Mouse (Mus musculus) frontal cortex, adult 2 months (tissue): Measurements from ENCODE around the gene Lypd6. TPM values are rescaled to one million over a fixed set of nuclear protein-coding genes. Genes with fewer than 3 reads are reported as not detected.

Experiments
- DNase-seq, 2 experiments: peaks; one replicate each; pipeline ENCODE4 v3.0.0; 2022; ENCODE audit warnings: low spot score in 1 of 2; ENCODE audit errors: extremely low spot score in 1 of 2
- polyA plus RNA-seq: library from polyadenylated mRNA; depleted of rRNA; stranded (reverse); fragments of >200 nt; gene quantifications from 2 replicates; pipeline ENCODE4 v1.2.3, GENCODE M21; 2012

The Lypd6 gene
- polyA plus RNA-seq, 1 experiment, result 14.7 TPM

GRCm38 (mm10) chr2:50105992-50106391 is 39.8 kb downstream of the Lypd6 start:
- no peak for DNase-seq

GRCm38 (mm10) chr2:50106879-50107278 is 40.6 kb downstream of the Lypd6 start:
- no peak for DNase-seq

DNA sequence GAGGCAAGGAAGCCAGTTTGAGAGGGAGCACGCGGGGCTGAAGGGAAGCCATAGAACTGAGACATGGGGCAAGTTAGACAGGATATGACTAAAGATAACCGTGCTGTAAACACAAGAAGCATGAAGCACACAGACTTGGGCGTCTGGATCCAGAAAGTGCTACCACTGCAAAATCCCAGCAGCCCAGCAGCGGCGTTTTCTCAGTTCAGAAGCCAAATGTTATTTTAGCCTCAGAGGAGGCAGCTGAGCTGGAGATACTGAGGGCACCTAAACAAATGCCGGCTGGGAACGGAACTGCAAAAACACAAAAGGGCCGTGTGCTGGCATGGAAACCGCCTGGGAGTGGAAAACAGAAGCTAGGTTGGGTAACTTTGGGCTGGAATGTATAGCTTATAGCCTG is 43.9 kb downstream of the Lypd6 start:
- peak; percentile 13 to 30 for DNase-seq

DNA sequence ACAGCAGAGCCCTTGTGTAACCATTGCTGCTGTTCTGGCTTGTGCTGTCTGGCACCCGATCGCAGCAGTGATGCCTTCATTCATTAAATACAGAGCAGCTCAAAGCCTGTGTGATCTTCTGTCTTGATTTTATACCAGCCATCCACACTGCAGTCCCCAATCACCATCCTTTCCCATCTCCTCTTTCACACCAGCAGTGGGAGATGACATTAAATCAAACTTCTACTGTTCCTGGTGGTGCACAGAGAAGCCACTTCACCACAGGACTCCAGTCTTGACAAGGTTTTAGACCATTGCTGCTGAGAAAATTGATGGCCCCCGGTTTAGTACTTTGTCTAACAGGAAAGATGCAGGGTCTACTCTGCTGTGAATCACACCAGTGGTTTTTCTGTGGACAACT is 44.9 kb downstream of the Lypd6 start:
- DNase-seq, result no peak

DNA sequence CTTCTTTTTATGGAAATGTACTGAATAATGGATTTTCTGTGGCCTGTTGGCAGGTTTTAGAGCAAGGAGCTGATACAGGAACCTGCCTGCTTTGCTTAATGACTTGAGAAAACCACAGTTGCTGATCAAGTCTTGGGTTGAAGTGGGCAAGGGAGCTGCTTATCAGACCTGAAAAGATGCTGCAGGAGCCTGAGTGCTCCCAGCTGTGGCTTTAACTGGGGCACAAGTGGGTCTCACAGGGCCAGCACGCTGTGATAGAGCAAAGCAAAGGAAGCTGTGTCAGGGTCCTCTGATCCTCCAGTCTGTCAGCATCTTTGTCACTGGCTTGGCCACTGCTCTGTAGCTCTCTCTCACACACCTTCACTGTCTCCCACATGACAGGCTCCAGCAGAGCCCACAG is 45.4 kb downstream of the Lypd6 start:
- DNase-seq, result no peak

DNA sequence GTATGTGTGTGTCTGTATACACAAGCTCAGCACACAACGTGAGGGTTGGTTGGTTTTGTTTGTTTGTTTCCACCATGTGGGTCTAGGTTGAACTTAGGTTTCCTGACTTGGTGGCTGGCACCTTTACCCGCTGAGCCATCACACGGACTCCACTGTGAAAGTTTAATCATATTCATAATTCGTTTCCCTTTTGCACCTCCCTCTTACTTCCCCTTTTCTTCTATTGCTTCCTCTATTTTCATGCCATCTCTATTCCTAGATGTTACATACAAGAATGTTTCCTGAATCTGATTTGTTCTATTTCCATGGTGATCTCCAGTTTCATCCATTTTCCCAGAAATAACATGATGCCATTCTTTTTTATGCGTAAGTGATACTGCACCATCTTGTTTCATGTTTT is 46.2 kb downstream of the Lypd6 start:
- DNase-seq, result no peak

GRCm38 (mm10) chr2:50119101-50119500 is 52.9 kb downstream of the Lypd6 start:
- DNase-seq, result no peak

DNA sequence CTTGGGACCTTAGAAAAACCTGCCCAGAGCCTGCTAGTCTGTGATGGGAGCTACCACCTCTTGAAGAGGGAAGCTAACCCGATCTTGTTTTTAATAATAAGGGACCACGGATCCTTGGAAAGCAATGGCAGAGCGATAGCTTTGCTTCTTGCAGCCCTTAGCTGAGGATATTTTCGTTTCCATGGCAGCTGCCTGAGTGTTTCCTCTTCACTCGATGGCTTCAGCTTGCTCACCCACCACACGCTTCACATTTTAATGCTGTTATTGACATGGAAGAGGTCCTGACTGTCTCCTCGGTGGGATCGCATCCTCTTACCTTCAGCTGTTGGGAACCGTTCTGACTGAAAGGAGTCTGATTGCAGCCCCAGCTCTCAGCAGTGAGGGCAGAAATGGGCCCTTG is 54.6 kb downstream of the Lypd6 start:
- no peak for DNase-seq

DNA sequence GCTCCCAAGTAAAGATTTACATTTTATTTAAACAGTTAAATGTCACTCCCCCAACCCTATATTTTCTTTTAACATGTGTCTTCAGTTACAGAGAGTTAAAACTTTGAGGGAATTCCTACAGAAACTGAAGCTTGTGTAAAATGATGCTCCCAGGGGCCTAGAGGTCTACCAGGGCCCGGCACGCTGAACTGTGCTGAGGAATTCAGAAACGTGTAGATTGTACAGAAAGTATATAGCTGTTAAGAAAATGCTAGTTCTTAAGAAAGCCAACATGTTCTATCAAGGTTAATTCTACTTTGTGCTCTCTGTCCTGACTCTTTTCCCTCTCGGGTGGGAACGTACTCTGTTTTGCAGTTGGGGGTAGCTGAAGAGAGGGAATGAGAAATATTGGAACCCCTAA is 57.1 kb downstream of the Lypd6 start:
- no peak for DNase-seq

DNA sequence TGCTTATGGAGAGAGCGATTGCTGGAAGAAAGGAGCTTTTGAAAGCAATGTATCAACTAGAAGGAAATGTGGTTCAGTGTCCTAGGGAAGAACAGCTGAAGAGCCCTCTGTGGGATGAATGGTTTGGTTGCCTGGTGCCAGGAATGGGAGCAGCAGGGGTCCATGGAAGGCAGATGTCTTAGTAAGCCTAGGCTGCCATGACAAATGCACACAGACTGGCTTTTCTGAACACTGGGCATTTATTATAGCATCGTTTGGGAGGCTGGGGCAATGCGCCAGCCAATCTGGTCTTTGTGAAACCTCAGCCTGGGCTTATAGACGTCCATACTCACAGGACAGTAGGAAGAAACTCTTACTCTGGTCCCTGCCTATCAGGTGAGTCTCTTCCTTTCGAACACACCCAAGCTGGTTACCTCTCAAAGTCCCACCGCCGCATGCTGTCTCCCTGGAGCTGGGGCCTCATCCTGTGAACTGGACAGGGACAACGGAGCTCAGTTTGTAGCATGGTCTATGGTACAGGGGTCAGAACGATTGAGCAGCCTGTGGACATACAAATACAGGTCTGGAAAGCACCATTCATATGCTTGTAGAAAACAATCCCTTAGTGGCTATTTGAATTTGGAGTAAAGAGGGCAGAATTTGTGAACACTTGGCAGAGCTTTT is 61.4 kb downstream of the Lypd6 start:
- DNase-seq, result no peak

GRCm38 (mm10) chr2:50128322-50129277 is 62.4 kb downstream of the Lypd6 start:
- peak in 1 of 2 experiments; percentile 12 for DNase-seq

DNA sequence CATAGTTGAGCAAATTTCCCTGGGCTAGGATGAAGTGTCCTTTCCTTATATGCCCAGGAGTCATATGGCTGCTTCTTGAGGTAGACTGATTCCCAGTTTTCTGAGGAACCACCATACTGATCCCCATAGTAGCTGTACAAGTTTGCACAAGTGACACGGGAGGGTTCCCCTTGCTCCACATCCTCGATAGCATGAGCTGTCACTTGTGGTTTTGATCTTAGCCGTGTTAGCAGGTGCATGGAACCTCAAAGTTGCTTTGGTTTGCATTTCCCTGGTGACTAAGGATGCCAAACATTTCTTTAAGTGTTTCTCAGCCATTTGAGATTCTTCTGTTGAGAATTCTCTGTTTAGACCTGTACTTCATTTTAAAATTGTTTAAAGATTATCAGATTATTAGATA is 64.4 kb downstream of the Lypd6 start:
- no peak for DNase-seq

DNA sequence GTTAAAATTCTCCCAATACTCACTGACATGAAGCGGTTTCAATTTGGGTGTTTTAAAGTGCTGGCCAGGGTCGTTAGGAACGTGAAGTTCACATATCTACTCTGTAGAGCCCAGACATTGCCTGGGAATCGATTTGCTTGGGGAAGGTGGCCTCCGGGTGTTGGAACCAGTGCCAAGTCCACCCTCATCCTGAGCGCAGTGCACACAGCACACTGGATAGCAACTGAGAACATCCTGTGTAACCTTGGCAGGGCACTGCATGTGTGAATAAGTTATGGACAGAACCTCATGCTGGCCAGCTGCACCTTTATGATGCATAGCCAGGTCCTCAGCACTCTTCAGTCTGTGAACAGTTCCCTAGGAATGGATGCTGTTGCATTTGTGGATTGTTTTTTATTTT is 77.4 kb downstream of the Lypd6 start:
- DNase-seq, result no peak

GRCm38 (mm10) chr2:50147308-50147707 is 81.1 kb downstream of the Lypd6 start:
- no peak for DNase-seq

- DNase-seq, result no peak
These were observed 83.3 kb downstream of the Lypd6 start for GRCm38 (mm10) chr2:50149257-50150202.

- DNase-seq, result no peak
These were observed 84.0 kb downstream of the Lypd6 start for GRCm38 (mm10) chr2:50150203-50150590.

DNA sequence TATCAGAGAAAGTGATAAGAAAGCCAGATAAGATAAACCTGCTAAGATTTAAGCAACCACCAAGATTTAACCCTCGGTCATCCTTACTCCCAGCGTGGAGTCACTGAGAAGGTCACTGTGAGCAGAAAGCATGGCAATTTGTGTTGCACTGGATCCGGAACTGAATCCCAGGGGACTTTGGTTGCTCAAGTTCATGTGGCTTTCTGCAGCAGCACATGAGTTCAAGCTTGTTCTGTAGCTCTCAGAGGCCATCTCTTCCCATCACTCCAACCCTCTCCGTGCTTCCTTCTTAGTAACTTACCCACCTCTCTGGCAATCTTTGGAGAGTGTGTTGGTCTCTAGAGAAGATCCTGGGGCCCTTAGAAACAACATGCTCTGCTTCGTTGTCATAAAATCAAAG is 84.6 kb downstream of the Lypd6 start:
- no peak for DNase-seq

- DNase-seq, result no peak
These were observed 85.2 kb downstream of the Lypd6 start for GRCm38 (mm10) chr2:50151401-50151800.

DNA sequence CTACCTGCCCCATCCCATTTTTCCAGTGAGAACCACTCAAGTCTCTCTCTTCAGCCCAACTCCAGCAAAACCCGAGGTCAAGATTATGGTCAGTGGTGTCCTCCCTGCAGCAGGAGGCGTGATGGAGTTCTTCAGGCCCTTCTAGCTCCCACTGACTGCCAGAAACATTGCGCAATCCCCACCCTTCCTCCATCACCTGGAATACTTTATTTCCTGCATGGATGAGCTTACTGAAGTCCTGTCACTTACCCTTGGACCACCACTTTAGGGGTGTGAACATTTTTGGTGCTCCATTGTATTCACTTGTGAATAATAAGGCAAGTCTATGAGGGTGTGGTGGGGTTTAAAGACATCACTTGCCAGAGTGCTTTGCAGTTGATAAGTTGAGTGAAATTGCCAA is 85.7 kb downstream of the Lypd6 start:
- DNase-seq, result no peak

DNA sequence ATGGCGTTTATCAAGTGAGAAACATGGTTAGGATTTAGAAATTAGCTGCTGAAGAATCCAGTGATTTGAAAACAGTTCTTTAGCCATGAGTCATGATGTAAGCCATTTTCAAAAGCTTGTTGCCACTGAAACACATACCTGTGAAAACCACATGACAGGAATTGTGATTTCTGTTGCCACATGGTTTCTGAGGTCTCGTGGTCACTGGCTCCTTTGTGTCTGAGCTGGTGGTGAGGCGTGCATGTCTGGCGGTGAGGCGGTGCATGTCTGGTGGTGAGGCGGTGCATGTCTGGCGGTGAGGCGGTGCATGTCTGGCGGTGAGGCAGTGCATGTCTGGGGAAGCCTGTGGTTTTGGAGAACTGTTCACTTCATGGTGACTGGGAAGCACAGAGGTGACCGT is 89.8 kb downstream of the Lypd6 start:
- no peak for DNase-seq

DNA sequence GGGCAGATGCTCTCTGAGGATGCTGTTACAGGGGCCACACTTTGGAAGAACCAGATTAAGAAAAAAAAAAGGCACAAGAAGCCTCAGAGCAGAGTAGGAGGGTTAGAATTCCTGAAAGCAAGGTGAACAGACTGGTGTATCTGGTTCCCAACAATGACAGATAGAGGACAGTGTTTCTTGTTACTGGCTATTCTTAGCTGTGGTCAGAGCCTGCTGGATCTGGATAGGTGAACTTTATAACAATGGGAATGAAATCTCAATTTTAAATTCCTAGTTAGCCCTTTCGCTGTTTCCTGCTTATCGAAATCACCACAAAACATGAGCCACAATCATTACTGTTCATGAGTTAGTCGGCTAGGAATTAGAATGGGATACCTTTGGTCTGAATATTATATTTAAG is 93.8 kb downstream of the Lypd6 start:
- DNase-seq, result no peak
